Mouse (Mus musculus): ENCODE results near the gene Ubqln4.

Gene Ubqln4

DNA sequence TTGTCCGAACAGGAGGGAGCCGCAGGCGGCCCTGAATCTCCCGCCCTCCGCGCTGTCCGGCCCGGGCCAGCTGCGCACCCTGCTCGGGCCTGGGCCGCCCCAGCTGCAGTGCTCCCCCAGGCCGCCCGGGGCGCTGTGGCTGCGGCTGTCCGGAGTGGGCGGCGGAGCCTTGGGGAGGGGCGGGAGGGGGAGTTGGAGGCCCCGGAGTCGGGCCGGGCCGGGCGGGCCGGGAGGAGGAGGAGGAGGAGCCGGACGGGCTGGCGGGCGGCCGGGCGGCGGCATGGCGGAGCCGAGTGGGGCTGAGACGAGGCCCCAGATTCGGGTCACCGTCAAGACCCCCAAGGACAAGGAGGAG is at the start of gene Ubqln4:
Gene Ubqln4 (plus strand): TSS at position 234 of the 355 bp plus-strand sequence.
- in situ Hi-C loops (cut with MboI; ENCODE audit: low pct_unique_long_range_greater_than_20kb in 1 of 2, low sequenced_read_pairs in 2 of 2, unreplicated experiment in 1 of 2) = no loop called here

DNA sequence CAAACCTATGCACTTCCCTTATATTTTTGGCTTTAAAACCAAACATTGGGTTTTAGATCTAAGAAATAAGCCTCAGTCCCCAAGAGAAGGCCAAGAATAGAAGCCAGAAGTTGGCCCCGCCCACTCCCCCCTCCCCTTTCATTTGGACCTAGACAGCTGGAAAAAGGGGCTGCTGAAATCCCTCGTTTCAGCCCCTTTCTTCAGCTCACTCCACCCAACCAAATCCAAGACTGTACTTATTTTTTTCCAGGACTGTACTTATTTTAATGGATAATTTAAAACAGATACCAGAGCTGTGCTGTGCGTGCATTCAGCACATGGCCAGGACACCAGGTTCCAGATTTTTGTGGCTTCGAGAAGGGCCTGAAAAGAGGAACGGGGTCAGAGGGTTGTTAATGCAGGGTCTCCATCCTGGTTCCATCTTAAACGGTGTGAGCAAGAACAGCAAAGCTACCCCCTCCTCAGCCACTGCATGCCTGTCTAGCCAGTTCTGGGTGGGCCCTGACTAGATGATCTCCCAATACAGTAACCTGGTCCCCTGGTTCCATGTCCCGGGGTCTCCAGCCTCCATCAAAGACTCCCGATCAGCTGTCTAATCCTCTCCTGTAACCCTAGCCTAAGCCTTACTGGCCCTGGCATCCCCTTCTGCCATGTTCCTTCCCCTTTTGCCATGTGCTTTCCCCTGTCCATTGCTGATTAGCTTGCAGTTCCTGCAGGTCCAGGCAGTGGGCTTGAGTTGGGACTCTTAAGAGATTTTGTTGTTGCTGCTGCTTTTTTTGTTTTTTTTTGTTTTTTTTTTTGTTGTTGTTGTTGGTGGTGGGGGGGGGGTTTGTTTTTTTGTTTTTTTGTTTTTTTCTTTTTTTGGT is 49.4 kb upstream of the Ubqln4 start:
- in situ Hi-C loops (cut with MboI; ENCODE audit: low pct_unique_long_range_greater_than_20kb in 1 of 2, low sequenced_read_pairs in 2 of 2, unreplicated experiment in 1 of 2) = no loop called here

DNA sequence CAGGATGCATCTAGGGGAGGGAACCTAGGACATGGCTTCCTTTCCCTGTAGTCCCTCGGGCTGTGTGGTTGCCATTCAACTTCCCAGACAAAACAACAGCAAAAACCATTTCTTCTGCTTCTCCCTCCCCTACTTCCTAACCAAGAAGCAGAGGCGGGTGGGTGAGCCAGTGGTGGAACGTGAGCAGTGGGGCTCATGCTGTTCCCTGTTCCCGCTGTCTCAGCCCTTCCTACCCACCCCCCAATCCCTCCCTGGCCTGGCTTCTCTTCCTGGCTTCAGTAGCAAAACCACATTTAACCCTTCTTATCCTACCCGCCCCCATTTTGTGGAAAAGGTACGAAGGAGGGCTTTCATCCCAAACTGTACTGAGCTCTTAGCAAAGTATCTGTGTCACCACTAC is 48.5 kb upstream of the Ubqln4 start:
- in situ Hi-C loops (cut with MboI; ENCODE audit: low pct_unique_long_range_greater_than_20kb in 1 of 2, low sequenced_read_pairs in 2 of 2, unreplicated experiment in 1 of 2) = no loop called here

- in situ Hi-C loops (cut with MboI; ENCODE audit: low pct_unique_long_range_greater_than_20kb in 1 of 2, low sequenced_read_pairs in 2 of 2, unreplicated experiment in 1 of 2) = no loop called here
Measured at GRCm38 (mm10) chr3:88505765-88506164, 47.8 kb upstream of the Ubqln4 start.

GRCm38 (mm10) chr3:88509250-88509649 is 44.3 kb upstream of the Ubqln4 start:
- in situ Hi-C loops (cut with MboI; ENCODE audit: low pct_unique_long_range_greater_than_20kb in 1 of 2, low sequenced_read_pairs in 2 of 2, unreplicated experiment in 1 of 2) = no loop called here

DNA sequence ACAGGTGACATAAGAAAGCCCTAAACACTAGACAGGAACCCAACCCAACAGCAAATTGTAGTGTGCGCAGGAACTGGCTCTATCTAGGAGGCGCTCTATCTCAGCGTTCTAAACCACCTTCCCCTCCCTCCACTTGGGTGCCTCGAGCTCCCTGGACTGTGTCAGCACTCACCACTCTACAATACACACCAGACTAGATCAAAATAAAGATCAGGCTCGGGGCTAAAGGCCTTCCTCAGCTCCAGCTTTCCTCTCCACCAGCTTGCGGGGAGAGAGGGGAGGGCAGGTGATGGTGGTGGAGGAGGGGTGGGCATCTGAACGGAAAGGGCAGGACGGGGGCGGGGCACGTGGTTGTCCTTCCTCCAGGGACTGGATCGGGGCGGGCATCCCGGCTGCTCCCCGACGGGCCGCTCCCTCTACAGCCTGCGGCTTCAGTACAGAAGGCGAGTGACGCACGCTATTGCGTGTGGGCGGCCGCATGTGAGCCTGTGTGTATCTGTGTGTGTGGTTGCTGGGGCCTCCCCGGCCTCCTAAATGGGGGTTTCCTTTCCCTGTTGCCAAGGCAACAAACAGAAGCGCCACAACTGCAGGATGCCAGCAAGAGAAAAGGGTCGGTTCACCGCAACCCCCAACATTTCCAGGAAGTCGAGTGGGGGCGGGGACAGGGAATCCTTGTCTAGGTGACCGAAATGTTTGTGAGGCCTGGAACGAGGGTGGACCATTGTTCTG is 43.7 kb upstream of the Ubqln4 start, which contains the start of gene Lmna:
Gene Lmna (minus strand): TSS at position 265 of the 729 bp plus-strand sequence.
- in situ Hi-C loops (cut with MboI; ENCODE audit: low pct_unique_long_range_greater_than_20kb in 1 of 2, low sequenced_read_pairs in 2 of 2, unreplicated experiment in 1 of 2) = no loop called here

DNA sequence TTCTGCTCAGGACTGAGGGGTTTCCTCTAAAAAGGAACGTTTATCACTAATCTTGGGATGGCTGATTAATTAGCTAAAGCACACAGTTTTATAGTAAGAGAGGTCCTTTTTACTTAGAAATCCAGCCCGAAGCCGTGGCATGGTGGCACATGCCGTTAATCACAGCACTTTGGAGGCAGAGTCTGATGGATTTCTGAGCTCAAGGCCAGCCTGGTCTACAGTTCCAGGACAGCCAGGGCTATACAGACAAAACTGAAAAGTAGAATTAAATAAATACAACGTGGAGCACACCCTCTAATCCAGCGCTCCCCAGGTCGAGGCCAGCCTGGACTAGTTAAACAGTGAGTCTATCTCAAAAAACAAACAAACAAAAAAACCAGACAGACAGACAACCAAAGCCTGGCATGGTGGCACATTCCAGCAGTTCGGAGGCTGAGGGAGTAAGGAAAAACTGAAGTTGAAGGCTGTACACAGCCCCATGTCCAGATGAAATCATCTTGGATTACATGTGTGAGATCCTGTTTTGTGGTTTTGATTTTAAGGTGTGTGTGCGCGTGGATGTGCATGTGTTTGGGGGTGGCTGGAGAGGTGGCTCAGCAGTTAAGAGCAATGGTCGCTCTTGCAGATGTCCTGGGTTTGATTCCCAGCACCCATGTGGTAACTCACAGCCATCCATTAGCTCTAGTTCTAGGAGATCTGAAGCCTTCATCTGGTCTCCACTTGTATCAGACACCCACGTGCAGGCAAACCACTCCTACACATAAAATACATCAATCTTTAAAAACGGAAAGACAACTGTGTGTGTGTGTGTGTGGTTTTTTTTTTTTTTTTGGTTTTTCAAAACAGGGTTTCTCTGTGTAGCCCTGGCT is 42.9 kb upstream of the Ubqln4 start:
- in situ Hi-C loops (cut with MboI; ENCODE audit: low pct_unique_long_range_greater_than_20kb in 1 of 2, low sequenced_read_pairs in 2 of 2, unreplicated experiment in 1 of 2) = no loop called here

DNA sequence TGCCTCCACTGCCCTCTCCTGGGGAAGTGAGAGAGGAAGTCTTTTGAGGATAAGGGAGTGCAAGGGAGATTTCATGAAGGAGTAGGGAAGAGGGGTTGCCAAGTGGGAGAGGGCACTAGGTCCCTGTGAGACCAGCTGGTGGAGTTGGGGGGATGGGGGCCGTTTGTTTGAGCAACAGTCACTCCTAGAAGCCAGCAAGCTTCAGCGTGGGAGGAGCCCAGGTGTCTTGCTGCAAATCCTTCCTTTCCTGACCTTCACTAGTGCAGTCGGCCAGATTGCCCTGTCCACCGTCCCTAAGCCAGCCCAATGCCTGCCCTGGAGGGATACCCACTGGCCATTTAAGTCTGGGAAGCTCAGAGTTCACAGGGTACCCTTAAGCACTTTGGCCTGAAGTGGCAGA is 42.0 kb upstream of the Ubqln4 start:
- in situ Hi-C loops (cut with MboI; ENCODE audit: low pct_unique_long_range_greater_than_20kb in 1 of 2, low sequenced_read_pairs in 2 of 2, unreplicated experiment in 1 of 2) = no loop called here

DNA sequence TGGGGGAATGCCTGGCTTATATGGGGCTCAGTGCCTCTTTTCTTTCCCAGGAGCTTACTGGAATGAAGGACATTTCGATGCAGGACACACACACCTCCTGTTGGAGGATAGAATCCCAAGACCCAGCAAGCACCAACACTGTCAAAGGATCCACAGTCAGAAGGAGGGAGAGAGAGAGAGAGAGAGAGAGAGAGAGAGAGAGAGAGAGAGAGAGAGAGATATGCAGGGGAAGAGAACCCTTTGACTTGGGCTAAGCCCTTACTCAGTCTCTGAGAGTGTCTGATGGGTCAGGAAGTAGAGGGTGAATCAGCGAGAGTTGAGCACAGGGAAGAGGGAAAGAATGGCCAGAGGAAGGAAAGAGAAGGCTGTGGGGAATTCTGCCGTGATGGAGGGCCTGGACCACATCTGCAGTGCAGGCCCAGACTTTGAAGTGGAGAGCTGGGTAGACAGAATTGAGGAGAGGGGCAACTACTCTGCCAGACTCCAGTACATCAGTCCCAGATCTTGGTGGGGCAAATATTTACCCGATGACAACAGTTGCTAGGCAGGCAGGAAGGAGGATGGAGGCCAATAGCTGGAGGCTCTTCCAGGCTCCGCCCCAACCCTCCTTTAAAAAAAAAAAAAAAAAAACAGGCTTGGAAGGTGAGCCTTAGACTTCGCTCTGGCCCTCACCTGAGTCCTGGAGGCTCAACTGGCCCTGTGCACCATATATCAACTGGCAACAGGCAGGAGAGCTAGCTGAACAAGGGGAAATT is 41.2 kb upstream of the Ubqln4 start:
- in situ Hi-C loops (cut with MboI; ENCODE audit: low pct_unique_long_range_greater_than_20kb in 1 of 2, low sequenced_read_pairs in 2 of 2, unreplicated experiment in 1 of 2) = no loop called here

GRCm38 (mm10) chr3:88512896-88513545 is 40.5 kb upstream of the Ubqln4 start:
- in situ Hi-C loops (cut with MboI; ENCODE audit: low pct_unique_long_range_greater_than_20kb in 1 of 2, low sequenced_read_pairs in 2 of 2, unreplicated experiment in 1 of 2) = no loop called here

DNA sequence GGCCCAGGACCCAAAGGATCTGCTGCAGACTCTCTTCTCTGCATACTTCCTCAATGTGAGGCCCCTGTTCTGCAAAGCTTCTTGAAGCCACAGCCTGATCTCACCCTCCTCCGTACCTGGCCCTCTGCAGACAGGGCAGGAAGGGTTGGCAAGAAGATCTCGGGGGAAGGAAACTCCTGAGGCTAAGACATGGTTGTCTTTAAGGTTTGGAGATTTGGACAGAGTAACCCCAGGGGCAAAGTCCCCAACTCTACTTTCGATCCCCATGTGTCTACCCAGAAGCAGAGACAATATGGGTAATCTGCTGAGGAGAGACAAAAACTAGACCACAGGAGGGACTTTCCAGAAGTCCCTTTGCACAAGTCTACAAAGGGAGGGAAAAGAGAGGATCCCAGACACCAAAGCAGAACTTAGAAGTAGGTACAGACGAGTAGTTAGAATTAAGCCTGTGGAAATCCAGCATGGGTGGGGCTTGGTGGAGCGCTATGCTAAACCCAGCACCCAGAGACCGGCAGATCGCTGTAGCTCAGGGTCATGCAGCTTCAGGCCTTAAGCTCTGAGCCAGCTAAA is 39.9 kb upstream of the Ubqln4 start:
- in situ Hi-C loops (cut with MboI; ENCODE audit: low pct_unique_long_range_greater_than_20kb in 1 of 2, low sequenced_read_pairs in 2 of 2, unreplicated experiment in 1 of 2) = no loop called here

DNA sequence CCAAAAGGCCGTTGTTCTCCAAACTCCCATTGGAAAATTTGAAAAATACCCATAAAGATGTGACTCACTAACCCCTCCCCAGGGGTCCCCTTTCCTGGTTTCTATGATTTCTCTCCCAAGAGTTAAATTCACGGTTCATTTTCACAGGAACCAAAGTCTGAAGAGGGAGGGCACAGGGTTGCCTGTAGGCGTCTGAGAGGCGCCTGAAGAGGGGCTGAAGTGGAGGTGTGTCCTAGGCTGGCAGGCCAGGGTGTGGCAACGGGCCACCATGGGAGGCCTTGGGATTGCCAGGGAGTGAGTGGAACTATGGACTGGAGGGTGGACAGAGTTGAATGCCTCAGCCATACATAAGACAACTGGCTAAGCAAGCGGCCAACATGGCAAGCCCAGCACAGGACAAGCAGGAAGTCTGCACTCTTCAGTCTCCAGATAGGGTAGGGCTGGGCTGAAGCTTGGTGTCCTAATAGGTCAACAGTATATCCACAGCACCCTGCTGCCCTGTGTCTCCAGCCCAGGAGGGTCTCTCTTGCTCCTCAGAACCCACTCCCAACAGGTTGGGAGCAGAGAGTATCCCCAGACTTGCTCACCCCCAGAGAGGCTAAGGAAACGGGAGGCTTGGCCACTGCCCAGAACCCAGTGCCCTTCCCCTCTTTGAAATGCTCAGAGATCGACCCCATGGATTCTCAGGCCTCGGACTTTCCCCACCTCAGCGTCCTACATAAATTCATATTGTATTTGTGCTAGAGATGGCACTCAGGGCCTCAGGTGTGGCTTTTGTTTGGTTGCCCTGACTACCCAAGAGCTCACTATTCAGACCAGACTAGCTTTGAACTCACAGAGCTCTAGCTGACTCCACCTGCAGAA is 39.1 kb upstream of the Ubqln4 start:
- in situ Hi-C loops (cut with MboI; ENCODE audit: low pct_unique_long_range_greater_than_20kb in 1 of 2, low sequenced_read_pairs in 2 of 2, unreplicated experiment in 1 of 2) = no loop called here

DNA sequence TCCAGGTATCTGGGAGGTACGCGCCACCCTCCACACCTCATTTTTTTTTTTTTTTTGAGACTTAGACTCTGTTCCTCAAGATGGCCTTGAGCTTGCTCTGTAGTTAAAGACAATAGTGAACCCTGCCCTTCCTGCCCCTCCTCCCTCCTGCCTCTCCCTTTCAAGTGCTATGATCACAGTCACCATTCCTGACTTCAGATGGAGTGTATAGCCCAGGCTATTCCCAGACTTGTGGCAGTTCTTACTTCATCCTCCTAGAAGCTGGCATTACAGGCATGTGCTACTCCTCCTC is 38.5 kb upstream of the Ubqln4 start:
- in situ Hi-C loops (cut with MboI; ENCODE audit: low pct_unique_long_range_greater_than_20kb in 1 of 2, low sequenced_read_pairs in 2 of 2, unreplicated experiment in 1 of 2) = no loop called here

- in situ Hi-C loops (cut with MboI; ENCODE audit: low pct_unique_long_range_greater_than_20kb in 1 of 2, low sequenced_read_pairs in 2 of 2, unreplicated experiment in 1 of 2) = no loop called here
Measured at GRCm38 (mm10) chr3:88516407-88516806, 37.2 kb upstream of the Ubqln4 start.

DNA sequence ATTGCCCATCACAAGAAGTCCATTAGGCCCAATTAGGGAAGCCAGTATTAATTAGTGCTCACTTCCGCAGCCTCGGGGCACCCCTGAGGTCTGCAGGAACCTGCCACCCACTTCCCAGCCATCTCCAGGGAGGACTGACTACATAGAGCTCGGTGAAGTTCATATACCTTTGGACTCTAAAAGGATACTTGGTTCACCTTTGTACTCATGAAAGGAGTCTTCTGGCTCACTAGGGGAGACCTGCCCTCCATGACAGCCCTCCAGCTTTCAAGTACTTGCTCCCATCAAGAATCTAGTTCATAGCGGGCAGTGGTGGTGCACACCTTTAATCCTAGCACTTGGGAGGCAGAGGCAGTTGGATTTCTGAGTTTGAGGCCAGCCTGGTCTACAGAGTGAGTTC is 35.1 kb upstream of the Ubqln4 start:
- in situ Hi-C loops (cut with MboI; ENCODE audit: low pct_unique_long_range_greater_than_20kb in 1 of 2, low sequenced_read_pairs in 2 of 2, unreplicated experiment in 1 of 2) = no loop called here

DNA sequence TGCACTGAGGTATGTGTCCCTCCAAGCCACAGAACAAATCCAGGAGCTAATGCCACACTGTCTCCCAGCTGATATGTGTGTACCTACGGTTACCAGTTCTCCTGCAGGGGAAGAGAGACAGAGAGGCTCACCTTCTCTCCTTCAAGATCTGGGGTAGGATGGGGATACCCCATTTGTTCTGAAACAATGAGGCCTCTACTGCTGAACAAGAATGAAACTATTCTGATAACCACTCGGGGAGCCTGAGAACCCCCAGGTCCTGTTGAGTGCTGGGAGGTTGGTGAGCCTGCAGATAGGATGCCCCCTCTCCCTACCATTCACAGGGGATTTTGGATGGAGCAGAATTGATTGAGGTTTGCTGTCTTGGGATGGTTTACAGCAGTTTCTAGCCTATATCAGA is 33.5 kb upstream of the Ubqln4 start:
- in situ Hi-C loops (cut with MboI; ENCODE audit: low pct_unique_long_range_greater_than_20kb in 1 of 2, low sequenced_read_pairs in 2 of 2, unreplicated experiment in 1 of 2) = loop anchor here (5.0 to 10.0 kb wide), 2 partner anchors 38 to 115 kb away; no protein-coding TSS in a partner anchor

DNA sequence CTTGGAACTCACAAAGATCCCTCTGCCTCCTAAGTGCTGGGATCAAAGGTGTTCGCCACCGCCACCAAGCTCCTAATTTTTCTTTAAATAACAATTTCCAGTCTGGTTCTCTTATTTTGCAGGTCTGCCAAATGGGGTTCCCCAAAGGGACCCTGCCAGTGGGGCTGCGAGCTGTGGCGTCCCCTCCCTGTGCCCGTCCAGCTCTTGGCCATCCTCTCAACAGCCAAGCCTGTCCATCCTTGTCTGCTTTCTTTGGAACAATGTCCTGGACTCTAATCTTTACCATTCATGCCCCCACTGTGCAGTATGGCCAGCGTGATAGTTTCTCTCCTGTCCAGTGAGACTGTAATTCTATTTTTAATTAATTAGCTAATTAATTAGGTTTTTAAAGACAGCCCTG is 32.4 kb upstream of the Ubqln4 start:
- in situ Hi-C loops (cut with MboI; ENCODE audit: low pct_unique_long_range_greater_than_20kb in 1 of 2, low sequenced_read_pairs in 2 of 2, unreplicated experiment in 1 of 2) = loop anchor here (5.0 to 10.0 kb wide), 2 partner anchors 39 to 116 kb away; no protein-coding TSS in a partner anchor
